Mouse (Mus musculus) left cerebral cortex, adult 9 months (tissue): ENCODE measurements at regions not wholly inside any gene's neighbourhood (a gene's known extent, or its start where the extent isn't known, plus 50 kb on each side); places are given as distances from the start of the nearest gene placed in this dataset.

Experiments used
- DNase-seq, 2 experiments: peaks; one replicate each; pipeline ENCODE4 v3.0.0; 2022; ENCODE audit warnings: low spot score in 2 of 2

- DNase-seq: no peak
These were observed 59.7 kb upstream of the Cox10 start for GRCm38 (mm10) chr11:64138934-64139333.

- no peak for DNase-seq
These were observed 56.5 kb upstream of the Cox10 start for GRCm38 (mm10) chr11:64135766-64136165.

GRCm38 (mm10) chr11:64135308-64135591, 56.0 kb upstream of the Cox10 start:
- DNase-seq: no peak

GRCm38 (mm10) chr11:64134571-64135307, 55.5 kb upstream of the Cox10 start:
- no peak for DNase-seq
